Mouse (Mus musculus): ENCODE results near the gene Ttll5. TPM values are rescaled to one million over a fixed set of nuclear protein-coding genes. Genes with fewer than 3 reads are reported as not detected.
A peak's percentile ranks its signal among the peaks of the same experiment; 100 is the strongest.

Ttll5 gene
- polyA plus RNA-seq, 1 experiment from 2014 or later = 14.2 TPM

- H3K27ac ChIP-seq = peak within 1 kb of the TSS; percentile 69
- H3K4me3 ChIP-seq = peak within 1 kb of the TSS; percentile 51
- peak; percentile 47 for ATAC-seq (ENCODE audit: low FRiP score)
- peaks cover 44% of the 10 kb centered on the region for H3K4me1 ChIP-seq (replicated peaks)
- H3K27me3 ChIP-seq = peaks cover 30% of the 10 kb centered on the region
- H3K36me3 ChIP-seq = no peaks in the 10 kb centered on the region
- under 1% methylated on average over 25 of the region's 25 CpGs for WGBS
- H3K4me2 ChIP-seq = peak within 1 kb of the TSS; percentile 84
- peak within 1 kb of the TSS; percentile 77 for H3K9ac ChIP-seq
- H3K9me3 ChIP-seq = no peaks in the 10 kb centered on the region
Measured at GRCm38 (mm10) chr12:86078553-86079201, 254.2 kb downstream of the Ttll5 start, which contains the start of gene Tgfb3. Gene Tgfb3 (minus strand): TSS chr12:86079041.

DNA sequence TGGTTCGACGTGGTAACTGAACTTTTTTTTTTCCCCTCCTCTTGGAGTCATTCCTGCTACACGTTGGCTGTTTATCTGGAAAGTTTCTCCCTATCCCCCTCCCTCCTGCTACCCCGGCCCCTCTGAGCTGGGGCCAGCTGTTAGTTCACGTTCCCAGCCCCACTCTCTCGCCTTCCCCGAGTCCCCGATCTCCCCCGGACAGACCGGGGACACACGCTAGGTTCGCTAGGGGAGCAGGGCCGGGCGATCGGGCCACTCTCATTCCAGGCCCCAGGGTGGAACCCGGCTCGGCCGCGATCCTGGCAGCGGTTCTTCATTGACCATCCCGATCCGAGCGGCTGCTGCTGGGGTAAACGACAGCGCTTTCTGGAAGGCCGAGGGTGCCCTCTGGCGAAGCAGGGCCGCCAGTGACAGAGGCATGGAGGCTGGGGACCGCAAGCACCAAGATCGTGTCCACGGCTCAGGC is 254.8 kb downstream of the Ttll5 start:
- ATAC-seq (ENCODE audit: low FRiP score) = peak; percentile 73
- peaks cover 30% of the 10 kb centered on the region for H3K27me3 ChIP-seq

GRCm38 (mm10) chr12:86082481-86083012 is 258.1 kb downstream of the Ttll5 start, which contains the start of gene Ift43:
Gene Ift43 (plus strand): TSS chr12:86082541.
- under 1% methylated on average over 35 of the region's 35 CpGs for WGBS
- peak; percentile 79 for ATAC-seq (ENCODE audit: low FRiP score)
- Histone ChIP-seq H3K27ac (peak within 1 kb of the TSS; percentile 67; the same call in 1 of the 2 replicates), H3K36me3 (peaks cover 21% of the 10 kb centered on the region), H3K27me3 (peaks cover 15% of the 10 kb centered on the region; the same call in 1 of the 2 replicates), H3K4me3 (peak within 1 kb of the TSS; percentile 73), H3K4me1 (replicated peaks) (peaks cover 26% of the 10 kb centered on the region), H3K9me3 (no peaks in the 10 kb centered on the region), H3K9ac (peak within 1 kb of the TSS; percentile 75), H3K4me2 (peak within 1 kb of the TSS; percentile 80)

More for the DNA sequence above, 254.8 kb downstream of the Ttll5 start:
- H3K27ac ChIP-seq = peak overlapping the region; percentile 69
- H3K9ac ChIP-seq = peak overlapping the region; percentile 77
- WGBS = under 1% methylated on average over 31 of the region's 31 CpGs
- H3K4me2 ChIP-seq = peak overlapping the region; percentile 84
- no peaks in the 10 kb centered on the region for H3K36me3 ChIP-seq
- H3K4me1 ChIP-seq (replicated peaks) = peaks cover 46% of the 10 kb centered on the region
- H3K4me3 ChIP-seq = peak overlapping the region; percentile 51
- no peaks in the 10 kb centered on the region for H3K9me3 ChIP-seq

GRCm38 (mm10) chr12:86085873-86086272 is 261.4 kb downstream of the Ttll5 start:
- H3K9me3 ChIP-seq = no peaks in the 10 kb centered on the region
- H3K4me2 ChIP-seq = no peak overlapping the region

DNA sequence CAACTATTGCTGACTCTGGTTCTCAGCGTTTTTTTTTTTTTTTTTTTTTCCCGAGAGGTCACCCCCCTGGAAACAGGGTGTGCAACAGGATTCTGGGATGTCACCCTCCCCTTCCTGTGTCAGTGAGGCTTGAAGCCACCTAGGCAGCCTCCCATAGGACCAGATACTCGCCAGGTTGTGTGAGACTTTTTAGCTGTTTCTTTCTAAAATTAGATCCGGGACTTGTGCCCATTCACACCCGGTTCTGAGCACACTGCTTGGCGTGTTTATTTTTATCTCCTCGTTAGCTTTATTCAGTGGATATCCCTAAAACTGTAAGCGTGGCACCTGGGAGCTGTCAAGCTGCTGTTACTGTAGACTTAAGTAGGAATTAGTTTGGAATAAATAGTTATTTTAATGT is 262.1 kb downstream of the Ttll5 start:
- WGBS = 87% methylated on average over 8 of the region's 8 CpGs
- no peak overlapping the region for H3K4me3 ChIP-seq
- H3K27me3 ChIP-seq = peaks cover 3% of the 10 kb centered on the region; the same call in 1 of the 2 replicates
- H3K36me3 ChIP-seq = peaks cover 41% of the 10 kb centered on the region
- H3K9ac ChIP-seq = no peak overlapping the region
- H3K4me2 ChIP-seq = no peak overlapping the region
- peaks cover 12% of the 10 kb centered on the region for H3K4me1 ChIP-seq (replicated peaks)
- H3K9me3 ChIP-seq = no peaks in the 10 kb centered on the region
- no peak for ATAC-seq (ENCODE audit: low FRiP score)
- H3K27ac ChIP-seq = no peak overlapping the region

More at GRCm38 (mm10) chr12:86085873-86086272, 261.4 kb downstream of the Ttll5 start:
- no peak overlapping the region for H3K27ac ChIP-seq
- 96% methylated on average over 7 of the region's 7 CpGs for WGBS
- peaks cover 3% of the 10 kb centered on the region; the same call in 1 of the 2 replicates for H3K27me3 ChIP-seq
- no peak overlapping the region for H3K9ac ChIP-seq
- peaks cover 11% of the 10 kb centered on the region for H3K4me1 ChIP-seq (replicated peaks)
- ATAC-seq (ENCODE audit: low FRiP score) = no peak
- no peak overlapping the region for H3K4me3 ChIP-seq
- peaks cover 41% of the 10 kb centered on the region for H3K36me3 ChIP-seq

DNA sequence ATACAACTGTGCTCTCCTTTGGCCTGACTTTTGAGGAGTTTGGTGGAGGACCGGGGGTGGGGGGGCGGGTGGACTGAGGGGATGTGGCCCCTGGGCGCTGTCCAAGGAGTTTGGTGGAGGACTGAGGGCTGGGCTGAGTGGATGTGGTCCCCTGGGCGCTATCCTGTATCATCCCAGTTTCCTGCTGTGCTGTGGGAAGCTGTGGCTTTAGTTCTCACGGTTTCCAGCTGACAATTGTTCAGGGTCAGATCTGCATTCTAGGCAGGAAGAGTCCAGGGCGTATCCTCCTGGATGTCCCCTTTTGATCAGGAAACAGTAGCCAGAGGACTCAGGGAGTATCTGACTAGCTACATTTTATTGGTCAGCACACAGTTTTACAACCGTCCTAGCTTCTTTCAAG is 263.6 kb downstream of the Ttll5 start:
- no peak overlapping the region for H3K27ac ChIP-seq
- no peak overlapping the region for H3K9ac ChIP-seq
- 69% methylated on average over 7 of the region's 7 CpGs for WGBS
- no peaks in the 10 kb centered on the region for H3K9me3 ChIP-seq
- H3K4me3 ChIP-seq = no peak overlapping the region
- no peak for ATAC-seq (ENCODE audit: low FRiP score)
- peaks cover 47% of the 10 kb centered on the region for H3K36me3 ChIP-seq
- peaks cover 16% of the 10 kb centered on the region for H3K4me1 ChIP-seq (replicated peaks)
- H3K4me2 ChIP-seq = no peak overlapping the region
- H3K27me3 ChIP-seq = 0 out of 2 replicates have a peak, but pooled peaks cover 2% of the 10 kb centered on the region

DNA sequence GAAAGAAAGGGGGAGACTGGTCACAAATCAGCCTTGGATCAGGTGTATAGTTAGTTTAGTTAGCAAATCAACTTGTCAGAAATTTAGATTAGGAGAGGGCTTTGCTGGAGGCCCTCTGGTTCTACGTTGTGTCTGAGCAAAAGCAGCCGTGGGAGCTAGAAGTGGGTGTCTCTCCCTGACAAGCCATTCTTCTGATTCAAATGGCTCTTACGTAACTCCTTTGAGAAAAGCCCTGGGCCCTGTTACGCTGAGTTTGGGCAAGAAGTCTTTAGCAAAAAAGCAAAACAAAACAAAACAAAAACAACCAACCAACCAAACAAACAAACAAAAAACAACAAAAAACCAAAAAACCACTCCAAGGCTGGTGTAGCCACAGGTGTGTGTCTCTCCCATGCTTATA is 266.3 kb downstream of the Ttll5 start:
- 66% methylated on average over 4 of the region's 4 CpGs for WGBS
- H3K4me3 ChIP-seq = no peak overlapping the region
- peaks cover 55% of the 10 kb centered on the region for H3K36me3 ChIP-seq
- no peaks in the 10 kb centered on the region for H3K9me3 ChIP-seq
- no peak overlapping the region for H3K27ac ChIP-seq
- H3K9ac ChIP-seq = no peak overlapping the region
- ATAC-seq (ENCODE audit: low FRiP score) = no peak
- peaks cover 8% of the 10 kb centered on the region; the same call in 1 of the 2 replicates for H3K4me1 ChIP-seq (replicated peaks)
- H3K27me3 ChIP-seq = 0 out of 2 replicates have a peak, but pooled peaks cover 2% of the 10 kb centered on the region
- no peak overlapping the region for H3K4me2 ChIP-seq

DNA sequence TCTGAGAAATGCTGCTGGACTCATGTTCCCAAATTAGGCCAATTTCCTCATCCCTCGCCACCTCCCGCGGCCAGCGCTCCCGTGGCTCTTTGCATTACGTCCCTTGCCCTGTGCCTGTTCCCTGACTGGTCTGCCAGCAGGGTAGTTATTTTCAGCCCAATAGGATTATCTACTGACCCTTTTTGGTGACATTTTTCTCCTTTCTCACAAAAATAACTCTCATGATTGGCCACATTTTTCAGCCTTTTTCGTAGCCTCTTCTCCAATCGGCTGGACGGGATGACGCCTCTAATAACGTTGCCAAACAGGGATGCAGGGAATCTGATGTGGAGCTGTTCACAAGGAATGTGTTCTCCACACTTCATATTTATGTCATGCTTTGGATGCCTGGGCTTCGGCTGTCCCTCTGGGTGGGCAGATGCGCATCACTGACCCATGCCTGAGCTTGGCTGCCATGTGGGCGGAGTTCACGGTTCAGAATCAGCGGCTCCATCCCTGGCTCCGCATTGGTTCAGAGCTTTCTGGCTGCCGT is 267.2 kb downstream of the Ttll5 start:
- Histone ChIP-seq H3K4me1 (replicated peaks) (peaks cover 8% of the 10 kb centered on the region; the same call in 1 of the 2 replicates), H3K4me3 (no peak overlapping the region), H3K27me3 (0 out of 2 replicates have a peak, but pooled peaks cover 2% of the 10 kb centered on the region), H3K9ac (no peak overlapping the region), H3K9me3 (no peaks in the 10 kb centered on the region), H3K4me2 (no peak overlapping the region), H3K36me3 (peaks cover 47% of the 10 kb centered on the region), H3K27ac (no peak overlapping the region)
- 53% methylated on average over 18 of the region's 18 CpGs for whole genome bisulfite sequencing
- no peak for ATAC-seq (ENCODE audit: low FRiP score)

DNA sequence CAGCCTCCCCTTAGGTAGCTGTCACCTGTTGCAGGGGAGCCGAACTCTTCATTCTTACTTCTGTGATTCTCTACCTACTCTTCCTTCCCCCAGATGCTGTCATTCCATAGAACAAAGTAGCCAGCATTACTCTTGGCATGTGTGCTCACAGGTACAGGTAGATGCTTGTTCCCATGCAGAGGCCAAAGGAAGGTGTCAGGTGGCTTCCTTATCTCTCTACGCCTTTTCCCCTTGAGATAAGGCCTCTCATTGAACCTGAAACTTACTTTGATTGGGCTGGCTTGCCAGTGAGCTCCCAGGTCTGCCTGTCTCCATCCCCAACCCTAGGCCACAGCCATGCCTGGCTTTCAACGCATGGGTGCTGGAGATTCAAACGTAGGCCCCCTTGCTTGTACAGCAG is 269.6 kb downstream of the Ttll5 start:
- no peaks in the 10 kb centered on the region for H3K9me3 ChIP-seq
- no peak overlapping the region for H3K9ac ChIP-seq
- H3K4me3 ChIP-seq = no peak overlapping the region
- H3K4me2 ChIP-seq = no peak overlapping the region
- H3K27ac ChIP-seq = no peak overlapping the region
- no peak for ATAC-seq (ENCODE audit: low FRiP score)
- peaks cover 42% of the 10 kb centered on the region for H3K36me3 ChIP-seq
- 94% methylated on average over 4 of the region's 4 CpGs for WGBS
- H3K4me1 ChIP-seq (replicated peaks) = peaks cover 8% of the 10 kb centered on the region; the same call in 1 of the 2 replicates
- H3K27me3 ChIP-seq = 0 out of 2 replicates have a peak, but pooled peaks cover 2% of the 10 kb centered on the region

DNA sequence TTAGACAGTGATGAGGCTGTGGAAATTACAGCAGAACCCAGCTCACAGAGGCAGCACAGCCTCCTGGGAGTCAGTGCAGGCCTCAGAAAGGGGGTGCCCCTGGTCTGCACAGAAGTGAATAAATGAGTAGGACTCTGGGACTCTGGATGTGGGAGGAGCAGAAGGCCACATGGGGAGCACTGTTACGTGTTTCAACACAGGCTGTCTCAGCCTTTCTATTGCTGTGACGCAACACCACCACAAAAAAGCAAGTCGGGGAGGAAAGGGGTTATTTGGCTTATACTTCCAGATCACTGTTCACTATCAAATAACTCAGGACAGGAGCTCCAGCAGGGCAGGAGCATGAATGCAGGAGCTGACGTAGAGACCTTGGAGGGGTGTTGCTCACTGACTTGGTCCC is 271.3 kb downstream of the Ttll5 start:
- no peak overlapping the region for H3K4me3 ChIP-seq
- H3K36me3 ChIP-seq = peaks cover 37% of the 10 kb centered on the region
- H3K9ac ChIP-seq = no peak overlapping the region
- ATAC-seq (ENCODE audit: low FRiP score) = no peak
- no peak overlapping the region for H3K27ac ChIP-seq
- H3K4me1 ChIP-seq (replicated peaks) = peaks cover 8% of the 10 kb centered on the region; the same call in 1 of the 2 replicates
- 0 out of 2 replicates have a peak, but pooled peaks cover 2% of the 10 kb centered on the region for H3K27me3 ChIP-seq
- no peak overlapping the region for H3K4me2 ChIP-seq
- 83% methylated on average over 4 of the region's 4 CpGs for WGBS
- no peaks in the 10 kb centered on the region for H3K9me3 ChIP-seq

DNA sequence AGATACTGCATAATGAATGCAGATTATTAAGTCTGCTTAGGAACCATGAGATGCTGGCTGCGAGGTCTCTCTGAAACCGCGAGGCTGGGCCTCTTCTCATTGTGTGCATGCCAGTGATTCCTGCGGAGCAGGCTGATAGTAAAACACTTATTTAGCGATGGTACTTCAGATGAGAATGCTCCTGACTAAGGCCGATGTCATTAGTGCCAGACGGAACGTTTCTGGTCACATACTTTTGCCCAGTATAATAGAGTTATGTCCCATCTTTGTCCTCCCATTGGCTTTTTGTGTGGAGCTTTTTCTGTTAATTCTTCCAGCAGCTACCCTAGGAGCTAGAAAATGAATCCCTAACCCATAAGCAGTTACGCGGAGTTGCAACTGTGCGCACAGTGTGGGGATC is 273.3 kb downstream of the Ttll5 start:
- H3K36me3 ChIP-seq = peaks cover 31% of the 10 kb centered on the region
- no peak for ATAC-seq (ENCODE audit: low FRiP score)
- H3K4me1 ChIP-seq (replicated peaks) = peaks cover 8% of the 10 kb centered on the region
- H3K9me3 ChIP-seq = no peaks in the 10 kb centered on the region
- 75% methylated on average over 11 of the region's 11 CpGs for WGBS
- H3K27me3 ChIP-seq = no peaks in the 10 kb centered on the region
- no peak overlapping the region for H3K9ac ChIP-seq
- no peak overlapping the region for H3K4me2 ChIP-seq
- no peak overlapping the region for H3K27ac ChIP-seq
- H3K4me3 ChIP-seq = no peak overlapping the region

DNA sequence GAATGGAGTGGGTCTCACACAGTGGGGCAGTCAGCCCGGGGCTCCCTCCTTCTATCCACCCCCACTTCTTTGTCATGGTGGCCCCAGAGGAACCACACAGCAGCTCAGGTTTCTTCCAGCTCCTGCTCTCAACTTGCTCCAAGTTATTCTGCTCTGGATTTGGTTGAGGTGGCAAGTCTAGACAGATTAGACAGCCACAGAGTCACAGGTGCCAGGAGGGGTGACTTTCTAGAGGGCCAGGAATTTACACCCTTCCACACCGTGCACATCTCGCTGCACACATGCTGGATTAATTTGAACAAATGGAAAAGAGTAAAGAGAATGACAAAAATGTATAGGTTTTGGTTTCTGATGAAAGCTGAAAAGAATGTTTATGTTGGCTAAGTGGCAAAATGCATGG is 276.3 kb downstream of the Ttll5 start:
- Histone ChIP-seq H3K9me3 (no peaks in the 10 kb centered on the region), H3K36me3 (peaks cover 24% of the 10 kb centered on the region), H3K4me2 (no peak overlapping the region), H3K27ac (no peak overlapping the region), H3K9ac (no peak overlapping the region), H3K27me3 (no peaks in the 10 kb centered on the region), H3K4me3 (no peak overlapping the region), H3K4me1 (replicated peaks) (peaks cover 28% of the 10 kb centered on the region)
- ATAC-seq (ENCODE audit: low FRiP score) = no peak
- 95% methylated on average over 3 of the region's 3 CpGs for WGBS
